Mouse (Mus musculus): ENCODE data around the gene Nkx2-3.

Nkx2-3 gene

DNA sequence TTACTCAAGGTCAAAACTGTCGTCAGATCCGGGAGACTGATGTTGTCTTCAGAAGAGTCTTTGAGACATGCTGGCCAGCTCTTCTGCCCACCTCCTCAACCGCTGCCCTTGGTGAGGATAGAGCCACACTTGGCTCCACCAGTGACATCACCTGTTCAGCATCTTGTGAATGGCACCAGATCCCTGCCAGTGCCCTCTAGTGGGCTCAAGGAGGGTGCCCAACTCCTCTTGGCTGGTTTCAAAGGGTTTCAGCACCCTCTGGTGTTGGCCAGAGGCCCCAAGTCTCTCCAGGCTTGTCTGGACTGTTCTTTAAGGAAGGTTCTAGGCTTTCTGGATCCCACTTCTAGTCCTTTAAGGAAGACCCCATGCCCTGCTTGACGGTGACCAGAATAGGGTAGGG lies 11.8 kb downstream of the Nkx2-3 start:
- Histone ChIP-seq H3K27me3 (ENCODE audit: control insufficient read depth, insufficient read depth, low read length, poor library complexity, severe bottlenecking) (no peaks in the 10 kb centered on the region), H3K36me3 (ENCODE audit: control insufficient read depth, insufficient read depth, low read length, poor library complexity, severe bottlenecking) (no peaks in the 10 kb centered on the region)
- peak; percentile 87 for DNase-seq (ENCODE audit: low read depth, low spot score)

DNA sequence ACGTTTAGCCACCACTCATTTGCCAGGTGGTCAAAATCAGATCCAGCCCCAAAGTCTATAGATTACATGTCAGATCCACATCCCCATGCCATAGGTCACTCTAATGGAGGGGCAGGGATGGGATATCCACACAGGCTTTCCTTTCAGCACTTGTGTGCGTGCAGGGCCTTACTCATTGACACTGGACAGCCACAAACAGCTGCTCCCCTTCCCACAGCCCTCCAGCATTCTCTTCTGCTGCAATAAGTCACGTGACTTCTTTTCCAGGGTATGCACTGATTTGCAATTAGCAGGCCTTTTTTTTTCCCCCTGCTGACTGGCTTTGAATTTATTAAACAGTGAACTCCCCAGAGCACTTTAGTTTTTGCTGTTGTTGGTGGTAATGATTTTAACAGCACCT lies 14.0 kb downstream of the Nkx2-3 start:
- H3K36me3 ChIP-seq (ENCODE audit: control insufficient read depth, insufficient read depth, low read length, poor library complexity, severe bottlenecking), result no peaks in the 10 kb centered on the region
- no peaks in the 10 kb centered on the region for H3K27me3 ChIP-seq (ENCODE audit: control insufficient read depth, insufficient read depth, low read length, poor library complexity, severe bottlenecking)
- DNase-seq (ENCODE audit: low read depth, low spot score), result no peak

DNA sequence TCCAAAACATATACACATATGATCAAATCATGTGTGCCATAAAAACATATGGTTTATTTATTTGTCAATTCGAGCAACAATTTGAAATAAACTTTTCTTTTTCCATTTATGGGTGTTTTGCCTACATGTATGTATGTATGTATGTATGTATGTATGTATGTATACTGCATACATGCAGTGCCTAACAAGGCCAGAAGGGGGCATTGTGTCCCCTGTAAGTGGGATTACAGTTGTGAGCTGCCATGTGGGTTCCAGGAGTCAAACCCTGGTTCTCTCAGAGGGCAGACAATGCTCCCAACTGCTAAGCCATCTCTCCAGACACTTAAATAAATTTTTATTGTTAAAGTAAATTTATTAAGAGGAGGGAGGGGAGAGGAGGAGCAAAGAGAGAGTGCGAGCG lies 15.2 kb downstream of the Nkx2-3 start:
- H3K36me3 ChIP-seq (ENCODE audit: control insufficient read depth, insufficient read depth, low read length, poor library complexity, severe bottlenecking), result no peaks in the 10 kb centered on the region
- no peak for DNase-seq (ENCODE audit: low read depth, low spot score)
- H3K27me3 ChIP-seq (ENCODE audit: control insufficient read depth, insufficient read depth, low read length, poor library complexity, severe bottlenecking), result no peaks in the 10 kb centered on the region

DNA sequence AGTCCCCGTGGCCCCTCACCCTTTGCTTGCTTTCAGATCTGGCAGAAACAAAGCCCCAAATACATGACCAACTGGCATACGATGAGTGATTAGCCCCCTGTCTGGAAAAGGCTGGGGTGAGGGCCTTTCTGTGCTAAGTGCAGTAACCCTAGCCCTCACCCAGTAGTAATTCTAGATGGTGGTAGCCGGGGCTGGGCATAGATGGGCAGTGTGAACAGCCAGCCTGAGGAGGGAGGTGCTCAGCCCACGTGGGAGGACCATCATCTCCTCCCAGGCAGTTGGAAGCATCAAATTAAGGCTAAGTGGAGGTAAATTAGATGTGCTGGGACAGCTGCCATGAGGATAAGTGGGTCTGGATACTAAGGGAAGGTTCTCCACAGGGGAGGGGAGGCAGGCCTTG lies 17.0 kb downstream of the Nkx2-3 start:
- Histone ChIP-seq H3K36me3 (ENCODE audit: control insufficient read depth, insufficient read depth, low read length, poor library complexity, severe bottlenecking) (no peaks in the 10 kb centered on the region), H3K27me3 (ENCODE audit: control insufficient read depth, insufficient read depth, low read length, poor library complexity, severe bottlenecking) (no peaks in the 10 kb centered on the region)
- no peak for DNase-seq (ENCODE audit: low read depth, low spot score)

DNA sequence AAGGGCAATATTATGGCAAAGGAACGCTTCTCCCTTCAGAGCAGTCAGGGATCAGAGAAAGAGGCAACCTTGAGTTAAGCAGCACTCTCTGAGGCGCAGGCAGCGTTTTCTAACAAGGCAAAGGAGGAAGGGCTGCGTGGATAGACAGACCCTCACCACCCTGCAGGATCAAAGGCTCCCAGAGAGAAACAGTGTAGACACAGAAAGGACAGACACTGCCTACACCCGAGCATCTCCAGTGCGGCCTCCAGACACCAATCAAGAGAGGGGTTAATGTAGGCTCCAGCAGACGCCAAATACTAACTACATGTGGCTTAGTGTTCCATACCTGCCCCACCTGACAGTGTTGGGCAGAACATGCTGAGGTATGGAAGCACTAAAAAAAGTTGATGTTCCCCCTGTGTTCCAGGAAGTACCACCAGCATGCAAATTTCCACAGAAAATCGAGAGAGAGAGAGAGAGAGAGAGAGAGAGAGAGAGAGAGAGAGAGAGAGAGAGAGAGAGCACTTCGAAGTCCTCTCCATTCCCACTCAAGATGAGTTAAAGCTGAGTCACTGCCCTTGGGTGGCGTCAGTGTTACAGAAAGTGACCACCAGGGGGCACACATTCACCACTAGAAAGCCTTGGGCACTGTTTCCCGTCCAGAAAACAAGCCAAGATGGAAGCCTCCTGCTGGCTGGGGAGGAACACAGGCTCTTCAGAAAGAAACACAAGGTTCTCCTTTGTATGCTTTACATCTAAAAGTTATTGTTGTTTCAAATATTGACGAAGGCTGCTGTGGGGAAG lies 18.5 kb downstream of the Nkx2-3 start:
- H3K36me3 ChIP-seq (ENCODE audit: control insufficient read depth, insufficient read depth, low read length, poor library complexity, severe bottlenecking), result no peaks in the 10 kb centered on the region
- H3K27me3 ChIP-seq (ENCODE audit: control insufficient read depth, insufficient read depth, low read length, poor library complexity, severe bottlenecking), result no peaks in the 10 kb centered on the region
- DNase-seq (ENCODE audit: low read depth, low spot score), result peak; percentile 94

DNA sequence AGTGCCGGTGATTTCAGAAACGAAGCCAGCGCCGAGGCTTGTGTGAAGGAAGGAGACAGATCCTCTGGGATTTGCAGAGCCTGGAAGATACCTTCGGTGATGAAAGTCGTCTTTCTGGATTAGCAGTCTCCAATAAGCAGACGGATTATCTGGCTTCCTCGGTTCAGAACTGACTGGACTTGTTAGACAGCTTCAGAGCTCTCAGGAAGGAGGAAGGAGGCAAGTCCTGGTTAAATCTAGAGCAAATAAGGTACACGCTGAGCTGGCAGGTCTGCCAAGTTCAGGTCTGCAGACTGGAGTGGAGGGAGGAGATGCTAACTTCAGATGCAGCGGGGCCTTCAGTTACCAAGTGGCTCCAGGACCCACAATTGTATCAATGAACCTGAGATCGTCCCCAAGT lies 29.7 kb downstream of the Nkx2-3 start:
- no peak for DNase-seq (ENCODE audit: low read depth, low spot score)
- H3K27me3 ChIP-seq (ENCODE audit: control insufficient read depth, insufficient read depth, low read length, poor library complexity, severe bottlenecking), result no peaks in the 10 kb centered on the region
- H3K36me3 ChIP-seq (ENCODE audit: control insufficient read depth, insufficient read depth, low read length, poor library complexity, severe bottlenecking), result no peaks in the 10 kb centered on the region

DNA sequence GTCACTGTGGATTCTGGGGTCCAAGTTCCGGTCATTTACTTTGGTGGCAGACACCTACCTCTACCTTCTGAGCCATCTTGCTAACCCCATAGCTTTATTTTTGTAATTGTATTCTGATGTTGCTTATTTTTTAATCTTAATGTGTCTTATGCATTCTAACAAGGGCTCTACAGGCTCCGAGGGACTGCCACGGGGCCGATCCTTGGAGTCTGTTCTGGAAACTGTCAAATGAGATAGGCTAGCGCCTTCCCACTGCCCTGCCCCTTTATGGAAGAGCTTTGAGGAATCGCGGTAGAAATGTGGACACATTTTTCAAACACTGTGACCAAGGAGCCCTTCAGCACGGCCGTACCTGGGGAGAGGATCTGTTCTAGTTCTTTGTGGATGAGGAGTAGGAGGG lies 30.7 kb downstream of the Nkx2-3 start:
- no peak for DNase-seq (ENCODE audit: low read depth, low spot score)
- H3K36me3 ChIP-seq (ENCODE audit: control insufficient read depth, insufficient read depth, low read length, poor library complexity, severe bottlenecking), result no peaks in the 10 kb centered on the region
- H3K27me3 ChIP-seq (ENCODE audit: control insufficient read depth, insufficient read depth, low read length, poor library complexity, severe bottlenecking), result no peaks in the 10 kb centered on the region

DNA sequence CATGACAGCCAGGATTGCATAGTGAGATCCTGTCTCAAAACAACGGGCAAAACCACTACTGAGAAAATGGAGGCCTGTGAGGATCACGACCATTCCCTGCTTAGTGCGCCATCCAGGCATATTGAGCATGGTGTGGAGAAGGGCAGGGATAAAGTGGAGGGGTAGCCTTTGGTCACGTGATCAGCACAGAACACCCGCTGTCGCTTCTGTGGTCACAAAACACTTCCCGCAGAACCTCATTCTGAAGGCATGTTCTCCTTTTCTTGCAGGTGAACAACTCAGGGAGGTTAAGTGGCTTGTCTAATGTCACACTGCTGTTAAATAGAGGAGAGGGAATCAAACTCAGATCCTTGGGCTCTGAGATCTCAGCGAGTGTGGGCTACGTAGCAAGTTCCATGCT lies 33.4 kb downstream of the Nkx2-3 start:
- Histone ChIP-seq H3K27me3 (ENCODE audit: control insufficient read depth, insufficient read depth, low read length, poor library complexity, severe bottlenecking) (no peaks in the 10 kb centered on the region), H3K36me3 (ENCODE audit: control insufficient read depth, insufficient read depth, low read length, poor library complexity, severe bottlenecking) (no peaks in the 10 kb centered on the region)
- DNase-seq (ENCODE audit: low read depth, low spot score), result peak; percentile 45

DNA sequence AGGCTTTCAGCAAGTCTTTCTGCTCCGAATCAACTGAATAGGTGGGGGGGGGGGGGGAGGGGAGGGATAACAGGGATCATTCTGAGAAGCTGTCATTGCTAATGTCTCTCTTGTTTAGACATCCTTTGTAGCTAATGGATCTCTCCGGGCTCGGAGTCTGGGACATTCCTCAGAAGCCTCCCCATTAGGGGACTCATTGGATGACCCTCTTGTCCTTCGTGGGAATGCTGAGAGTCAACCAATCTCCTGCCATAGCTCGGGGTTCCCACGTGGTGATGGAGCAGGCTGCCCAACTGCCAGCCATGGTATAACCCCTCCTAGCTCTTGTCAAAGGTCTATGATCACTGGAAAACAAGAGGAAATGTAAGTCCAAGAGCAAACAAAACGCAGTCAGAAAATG lies 34.7 kb downstream of the Nkx2-3 start:
- DNase-seq (ENCODE audit: low read depth, low spot score), result no peak
- H3K36me3 ChIP-seq (ENCODE audit: control insufficient read depth, insufficient read depth, low read length, poor library complexity, severe bottlenecking), result no peaks in the 10 kb centered on the region

DNA sequence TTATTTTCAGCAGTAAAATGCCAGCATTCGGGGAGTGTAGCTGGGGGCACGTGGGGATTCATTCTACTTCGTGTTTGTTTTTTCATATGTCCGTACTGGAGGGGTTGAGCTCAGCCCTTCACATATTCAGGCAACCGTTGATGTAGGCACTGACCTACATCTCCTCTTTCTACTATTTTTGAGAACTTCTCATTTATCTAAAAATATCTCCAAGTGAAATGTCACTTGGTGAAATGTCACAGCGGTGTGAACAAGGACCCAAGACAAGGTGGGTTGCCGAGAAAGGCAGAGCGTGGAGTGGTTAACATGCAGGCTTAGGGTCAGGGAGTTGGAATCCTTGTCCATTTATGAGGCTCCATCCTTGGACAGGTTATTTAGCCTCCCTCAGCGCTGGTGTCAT lies 35.1 kb downstream of the Nkx2-3 start:
- DNase-seq (ENCODE audit: low read depth, low spot score), result peak; percentile 62
- no peaks in the 10 kb centered on the region for H3K27me3 ChIP-seq (ENCODE audit: control insufficient read depth, insufficient read depth, low read length, poor library complexity, severe bottlenecking)
- no peaks in the 10 kb centered on the region for H3K36me3 ChIP-seq (ENCODE audit: control insufficient read depth, insufficient read depth, low read length, poor library complexity, severe bottlenecking)

More for the DNA sequence above, 34.7 kb downstream of the Nkx2-3 start:
- H3K27me3 ChIP-seq (ENCODE audit: control insufficient read depth, insufficient read depth, low read length, poor library complexity, severe bottlenecking), result no peaks in the 10 kb centered on the region

DNA sequence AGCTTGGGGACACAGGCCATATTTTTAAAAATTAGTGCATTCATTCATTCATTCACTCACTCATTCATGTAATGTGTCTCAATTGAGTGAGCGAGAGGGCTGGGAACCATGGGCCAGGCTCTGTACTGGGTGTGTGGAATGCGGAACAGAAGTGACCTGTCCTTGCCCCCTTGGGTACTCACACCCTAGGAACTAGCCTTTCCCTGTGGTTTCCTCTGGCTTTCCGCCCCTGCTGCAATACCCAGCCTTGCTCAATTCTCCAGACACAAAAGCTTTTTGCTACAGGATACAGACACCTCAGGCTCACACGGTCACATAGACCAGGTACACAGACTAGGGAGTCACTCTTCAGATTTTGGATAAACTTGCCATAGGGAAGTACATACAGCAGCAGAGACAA lies 36.2 kb downstream of the Nkx2-3 start:
- Histone ChIP-seq H3K36me3 (ENCODE audit: control insufficient read depth, insufficient read depth, low read length, poor library complexity, severe bottlenecking) (no peaks in the 10 kb centered on the region), H3K27me3 (ENCODE audit: control insufficient read depth, insufficient read depth, low read length, poor library complexity, severe bottlenecking) (no peaks in the 10 kb centered on the region)
- peak; percentile 11 for DNase-seq (ENCODE audit: low read depth, low spot score)

DNA sequence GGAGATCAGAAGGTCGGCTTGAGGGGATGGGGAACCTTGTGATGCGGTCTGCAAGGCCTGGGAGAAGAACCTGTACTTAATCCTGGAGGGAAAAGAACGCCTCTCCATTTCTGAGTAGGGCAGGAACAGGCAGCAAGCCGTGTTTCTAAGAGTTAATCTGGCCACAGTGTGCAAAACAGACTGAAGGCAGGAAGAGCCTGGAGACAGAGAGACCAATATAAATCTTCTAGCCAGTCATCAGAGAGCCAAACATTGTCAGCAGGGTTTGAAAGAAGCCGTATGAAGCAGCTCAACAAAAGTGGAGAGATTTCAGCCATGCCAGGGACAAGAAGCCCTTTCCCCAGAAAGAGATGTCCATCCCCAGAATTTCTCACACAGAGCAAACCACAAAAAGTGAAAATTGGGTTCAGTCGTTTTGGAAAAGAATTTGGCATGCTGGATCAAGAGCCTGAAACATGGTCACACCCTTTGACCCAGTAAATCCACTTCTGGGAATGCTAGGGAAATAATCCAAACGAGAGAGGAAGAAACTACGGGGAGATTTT lies 39.2 kb downstream of the Nkx2-3 start:
- DNase-seq (ENCODE audit: low read depth, low spot score), result no peak
- no peaks in the 10 kb centered on the region for H3K36me3 ChIP-seq (ENCODE audit: control insufficient read depth, insufficient read depth, low read length, poor library complexity, severe bottlenecking)
- no peaks in the 10 kb centered on the region for H3K27me3 ChIP-seq (ENCODE audit: control insufficient read depth, insufficient read depth, low read length, poor library complexity, severe bottlenecking)

DNA sequence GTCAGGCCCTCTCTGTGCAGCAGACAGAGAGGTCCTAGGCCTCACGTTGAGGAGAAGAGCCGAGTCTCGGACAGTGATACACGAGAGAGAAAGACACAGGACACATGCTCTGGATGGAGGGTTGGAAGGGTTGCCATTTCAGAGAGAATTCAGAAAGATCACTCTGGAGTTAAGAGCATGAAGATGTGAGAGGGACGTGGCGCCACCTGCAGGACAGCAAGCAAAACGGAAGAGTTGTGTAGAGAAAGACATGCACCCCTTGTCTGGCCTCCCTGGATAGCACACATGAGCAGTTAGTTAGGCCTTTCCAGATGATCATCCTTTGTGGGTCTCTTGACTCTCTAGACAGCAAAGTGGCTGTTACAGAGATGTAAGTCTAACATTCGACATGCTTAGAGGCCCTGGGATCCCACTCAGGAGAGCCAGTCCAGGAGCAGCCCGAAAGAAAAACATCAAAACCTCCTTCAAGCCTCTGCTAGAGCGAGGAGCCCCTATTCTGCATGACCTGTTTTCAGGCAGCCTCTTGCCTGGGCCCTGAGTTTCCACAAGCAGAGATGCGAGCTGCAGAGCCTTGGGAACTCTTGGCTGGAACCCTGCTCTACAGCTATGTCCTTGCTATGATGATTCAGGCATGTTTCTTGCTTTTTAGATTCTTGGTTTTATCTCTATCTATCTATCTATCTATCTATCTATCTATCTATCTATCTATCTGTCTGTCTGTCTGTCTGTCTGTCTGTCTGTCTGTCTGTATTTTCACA lies 43.8 kb downstream of the Nkx2-3 start:
- H3K36me3 ChIP-seq (ENCODE audit: control insufficient read depth, insufficient read depth, low read length, poor library complexity, severe bottlenecking), result no peaks in the 10 kb centered on the region
- DNase-seq (ENCODE audit: low read depth, low spot score), result peak; percentile 90
- H3K27me3 ChIP-seq (ENCODE audit: control insufficient read depth, insufficient read depth, low read length, poor library complexity, severe bottlenecking), result no peaks in the 10 kb centered on the region

DNA sequence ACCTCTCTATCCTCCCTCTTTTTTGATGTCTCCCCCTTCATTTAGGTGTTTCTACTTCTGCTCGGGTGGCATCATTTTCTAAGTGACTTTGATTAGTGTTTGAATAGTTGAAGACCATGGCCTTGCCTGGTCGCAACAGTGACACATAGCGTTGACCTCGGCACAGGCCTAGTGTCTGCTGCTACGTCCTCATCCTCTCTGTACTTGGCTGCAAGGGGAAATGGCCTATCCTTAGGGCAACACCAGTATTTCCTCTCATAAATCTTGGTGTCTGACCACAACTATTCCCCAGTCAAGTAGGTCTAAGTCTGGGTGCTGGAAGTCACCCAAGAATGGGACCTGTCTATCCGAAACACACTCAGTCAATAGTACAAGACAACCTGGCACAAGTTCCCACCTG lies 47.5 kb downstream of the Nkx2-3 start:
- no peaks in the 10 kb centered on the region for H3K27me3 ChIP-seq (ENCODE audit: control insufficient read depth, insufficient read depth, low read length, poor library complexity, severe bottlenecking)
- no peak for DNase-seq (ENCODE audit: low read depth, low spot score)
- 0 out of 2 replicates have a peak, but pooled peaks cover 2% of the 10 kb centered on the region for H3K36me3 ChIP-seq (ENCODE audit: control insufficient read depth, insufficient read depth, low read length, poor library complexity, severe bottlenecking)

DNA sequence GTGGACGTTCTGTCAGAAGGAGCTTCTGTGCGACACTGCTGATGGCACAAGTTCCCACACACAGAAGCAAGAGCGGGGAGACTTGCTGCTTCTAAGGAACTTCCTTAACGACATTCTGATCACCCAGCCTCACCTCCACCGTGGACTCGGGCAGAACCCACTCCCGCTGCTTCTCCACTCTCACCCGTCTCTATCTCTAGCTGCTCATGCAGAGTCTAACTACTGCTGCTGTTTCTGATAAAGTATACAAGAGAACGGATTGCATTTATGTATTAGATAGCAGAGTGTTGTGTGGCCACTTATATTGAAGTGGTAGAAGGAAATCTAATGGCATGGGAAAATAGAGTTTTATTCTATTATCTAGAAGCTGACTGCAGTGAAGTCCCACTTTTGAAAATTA lies 48.6 kb downstream of the Nkx2-3 start:
- peaks cover 4% of the 10 kb centered on the region; the same call in 1 of the 2 replicates for H3K36me3 ChIP-seq (ENCODE audit: control insufficient read depth, insufficient read depth, low read length, poor library complexity, severe bottlenecking)
- no peak for DNase-seq (ENCODE audit: low read depth, low spot score)
- no peaks in the 10 kb centered on the region for H3K27me3 ChIP-seq (ENCODE audit: control insufficient read depth, insufficient read depth, low read length, poor library complexity, severe bottlenecking)

Data from splenic B cell, adult 2 months (primary cell).